Mouse (Mus musculus): ENCODE results near the gene Arv1.

Gene Arv1

GRCm38 (mm10) chr8:124721862-124722515, at the start of gene Arv1, which contains the start of gene Ttc13:
Arv1 (plus strand) TSS chr8:124722139.
Ttc13 (minus strand) TSS chr8:124721983.
- peak; percentile 97 for DNase-seq (ENCODE audit: low spot score)

DNA sequence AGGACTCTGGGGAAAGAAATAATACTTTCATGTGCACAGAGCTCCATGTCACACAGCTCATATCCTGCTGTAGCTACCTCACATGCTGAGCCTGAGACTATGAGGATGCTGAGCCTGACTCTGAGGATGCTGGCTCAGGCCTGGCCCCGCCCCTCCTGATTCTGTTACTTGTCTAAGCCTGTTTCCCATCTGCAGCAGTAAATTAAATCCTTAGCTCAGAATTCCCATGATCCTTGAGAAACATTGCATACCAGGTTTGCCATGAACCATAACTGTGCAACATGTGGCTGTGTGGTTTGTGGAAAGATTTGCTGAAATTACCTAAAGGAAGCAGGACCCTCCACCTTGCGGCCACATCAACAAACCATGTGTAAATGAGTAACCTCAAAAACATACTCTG, 49.6 kb upstream of the Arv1 start:
- DNase-seq (ENCODE audit: low spot score), result no peak

- no peak for DNase-seq (ENCODE audit: low spot score)
Observed at GRCm38 (mm10) chr8:124676661-124677060, 45.3 kb upstream of the Arv1 start.

- DNase-seq (ENCODE audit: low spot score), result no peak
Observed at GRCm38 (mm10) chr8:124677078-124677477, 44.9 kb upstream of the Arv1 start.

GRCm38 (mm10) chr8:124677486-124677885, 44.5 kb upstream of the Arv1 start:
- DNase-seq (ENCODE audit: low spot score), result peak; percentile 30

- DNase-seq (ENCODE audit: low spot score), result no peak
Observed at GRCm38 (mm10) chr8:124678246-124678645, 43.7 kb upstream of the Arv1 start.

DNA sequence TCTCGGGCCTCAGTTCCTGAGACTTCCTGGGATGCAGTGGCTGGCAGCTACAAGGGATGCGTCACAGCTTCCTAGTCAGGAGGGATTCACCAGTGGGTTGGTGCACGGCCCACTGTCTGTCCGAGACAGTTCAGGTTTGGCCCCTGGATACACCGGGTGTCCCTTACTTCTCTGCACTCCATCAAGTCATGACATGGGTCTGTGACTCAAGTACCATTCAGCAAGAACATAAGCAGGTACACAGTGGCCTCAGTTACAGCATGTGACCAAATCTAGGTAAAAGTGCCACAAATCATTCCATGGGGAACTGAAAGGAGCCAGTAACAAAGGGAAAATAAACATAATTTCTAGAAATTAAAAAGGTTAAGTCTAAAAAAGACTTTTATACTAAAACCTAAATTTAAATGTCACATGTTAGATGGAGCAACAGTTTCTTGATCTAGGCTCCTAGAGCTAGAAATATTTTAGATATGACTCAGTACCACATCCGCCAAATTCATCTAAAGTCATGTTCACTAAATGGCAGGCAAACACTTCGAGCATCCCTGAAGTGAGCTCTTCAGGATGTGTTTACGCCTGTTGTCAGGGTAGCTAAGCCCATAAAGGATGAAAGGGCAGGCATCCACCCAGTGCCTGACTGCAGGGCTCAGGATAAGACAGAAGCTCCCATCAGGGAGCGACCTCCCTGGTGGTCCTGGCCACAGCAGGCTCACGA, 40.7 kb upstream of the Arv1 start:
- no peak for DNase-seq (ENCODE audit: low spot score)

DNA sequence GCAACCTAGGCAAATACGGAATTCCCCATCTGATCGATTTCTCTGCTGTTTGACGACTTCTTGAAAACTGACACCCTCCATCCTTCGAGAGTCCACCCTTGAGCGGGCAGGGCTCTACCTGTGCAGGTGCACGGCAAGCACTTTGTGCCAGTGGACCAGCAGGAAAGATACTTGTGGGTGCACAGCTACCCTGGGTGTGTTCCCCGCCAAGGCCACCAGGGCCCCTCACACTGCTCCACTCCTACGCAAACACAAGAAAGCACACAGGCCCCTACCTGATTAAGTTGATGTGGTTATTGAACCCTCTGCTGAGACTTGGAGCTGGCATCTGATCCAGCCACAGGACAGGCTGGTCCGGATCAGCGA, 40.2 kb upstream of the Arv1 start:
- no peak for DNase-seq (ENCODE audit: low spot score)

- no peak for DNase-seq (ENCODE audit: low spot score)
Observed at GRCm38 (mm10) chr8:124682218-124682617, 39.7 kb upstream of the Arv1 start.

DNA sequence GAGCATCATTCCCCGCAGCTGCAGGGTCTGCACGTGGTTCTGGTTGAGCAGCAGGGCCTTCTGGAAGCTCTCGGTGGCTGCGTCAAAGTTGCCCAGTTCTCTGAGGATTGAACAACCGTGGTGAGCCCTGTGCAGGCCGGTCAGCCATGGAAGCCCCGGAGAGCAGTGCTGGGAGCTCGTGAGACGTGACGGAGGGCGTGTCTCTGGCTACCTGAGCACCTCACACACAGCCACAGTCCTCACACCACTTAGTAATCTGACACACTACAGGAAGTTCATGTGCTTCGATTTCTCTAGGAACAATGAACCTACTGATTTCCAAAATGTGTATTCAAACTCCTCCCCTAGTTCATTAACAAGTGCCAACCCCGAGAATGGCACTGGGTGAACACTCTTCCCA, 33.0 kb upstream of the Arv1 start:
- no peak for DNase-seq (ENCODE audit: low spot score)

DNA sequence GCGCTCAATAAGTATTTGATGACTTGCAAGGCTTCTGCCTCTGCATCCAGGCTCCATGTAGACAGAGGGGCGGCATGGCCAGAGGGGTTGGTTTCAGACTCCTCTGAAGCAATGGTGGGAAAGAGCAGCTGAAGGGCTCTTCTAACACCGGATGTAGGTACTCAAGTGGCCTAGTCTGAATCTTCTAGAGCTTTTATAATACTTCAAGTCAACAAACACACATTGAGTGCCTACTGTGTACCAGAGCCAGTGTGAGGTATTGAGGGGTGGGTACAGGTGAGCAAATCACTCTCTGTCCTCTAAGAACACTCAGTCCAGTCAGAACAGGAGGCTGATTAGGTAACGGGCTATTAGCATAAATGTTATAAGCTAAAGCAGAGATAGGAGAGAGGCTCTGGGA, 30.2 kb upstream of the Arv1 start:
- DNase-seq (ENCODE audit: low spot score), result no peak

- no peak for DNase-seq (ENCODE audit: low spot score)
Observed at GRCm38 (mm10) chr8:124695424-124696100, 26.4 kb upstream of the Arv1 start.

DNA sequence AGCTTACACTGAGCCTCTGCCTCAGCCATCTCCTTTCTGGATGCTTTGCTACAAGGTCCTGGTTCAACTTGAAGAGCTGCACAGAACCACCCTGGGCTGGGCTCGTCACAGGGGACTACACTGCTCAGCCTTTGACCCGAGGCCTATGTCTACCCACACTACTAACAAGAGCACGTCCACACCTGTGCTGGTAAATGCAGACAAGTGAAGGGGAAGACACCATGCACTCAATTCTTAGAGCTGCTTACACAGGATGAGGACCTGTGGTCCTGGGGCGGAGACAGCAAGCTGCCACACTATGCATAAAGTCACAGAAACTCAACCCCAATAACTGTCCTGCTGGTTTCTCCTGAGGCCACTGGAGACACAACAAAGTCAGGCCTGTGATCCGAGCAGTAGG, 21.7 kb upstream of the Arv1 start:
- no peak for DNase-seq (ENCODE audit: low spot score)

DNA sequence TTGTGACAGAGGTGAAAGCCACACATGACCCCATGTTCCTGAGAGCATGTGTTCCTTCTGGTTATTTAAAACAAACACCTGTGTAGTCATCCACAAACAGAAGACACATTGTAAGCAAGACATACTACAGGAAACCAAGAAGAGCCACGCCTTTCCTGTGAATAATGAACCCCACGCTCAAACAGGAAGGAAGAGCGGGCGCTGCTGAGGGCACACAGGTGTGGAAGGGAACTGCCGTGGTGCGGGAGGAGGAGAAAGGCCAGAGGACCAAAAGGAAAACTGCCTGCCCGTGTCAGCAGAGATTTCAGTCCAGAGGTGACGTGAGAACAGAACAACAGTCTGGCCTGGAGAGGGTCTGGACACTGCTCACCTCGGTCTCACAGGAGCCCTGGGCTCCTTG, 20.9 kb upstream of the Arv1 start:
- DNase-seq (ENCODE audit: low spot score), result peak; percentile 82

DNA sequence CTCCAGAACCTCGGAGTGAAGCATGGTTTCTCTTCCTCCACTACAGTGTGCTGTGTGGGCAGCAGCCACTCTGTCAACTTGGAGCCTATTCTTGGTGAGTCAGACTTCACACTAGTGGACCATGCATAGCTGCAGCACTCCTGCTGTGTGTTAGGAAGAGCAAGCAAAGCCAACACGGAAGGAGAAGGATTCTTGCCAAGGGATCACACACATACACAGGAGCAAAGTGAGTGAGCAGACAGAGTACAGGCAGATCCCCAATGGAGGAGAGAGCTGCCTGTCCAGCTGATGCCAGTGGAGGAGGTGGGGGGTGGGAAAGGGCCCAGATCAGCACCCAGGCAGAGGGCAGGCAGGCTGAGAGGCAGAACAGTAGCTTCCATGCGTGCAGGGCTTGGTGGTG, 19.8 kb upstream of the Arv1 start:
- no peak for DNase-seq (ENCODE audit: low spot score)

GRCm38 (mm10) chr8:124703526-124703925, 18.4 kb upstream of the Arv1 start:
- DNase-seq (ENCODE audit: low spot score), result peak; percentile 47

DNA sequence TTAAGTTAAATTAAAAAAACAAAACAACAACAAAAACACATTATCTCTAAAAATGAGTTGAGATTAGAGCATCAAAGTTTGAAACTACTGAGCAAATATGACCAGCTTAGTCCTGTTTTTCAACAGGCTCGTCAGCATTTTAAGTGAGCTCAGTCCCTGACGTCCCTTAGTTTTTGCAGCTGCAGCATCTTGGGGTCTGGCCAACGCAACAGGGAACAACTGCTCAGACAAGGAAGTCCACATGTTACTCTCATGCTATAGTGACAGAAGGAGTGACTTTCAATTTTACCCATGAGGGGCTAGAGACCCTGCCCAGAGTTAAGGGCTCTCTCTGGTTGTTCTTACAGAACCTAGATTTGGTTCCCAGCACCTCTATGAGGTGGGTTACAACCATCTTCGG, 17.6 kb upstream of the Arv1 start:
- DNase-seq (ENCODE audit: low spot score), result no peak

DNA sequence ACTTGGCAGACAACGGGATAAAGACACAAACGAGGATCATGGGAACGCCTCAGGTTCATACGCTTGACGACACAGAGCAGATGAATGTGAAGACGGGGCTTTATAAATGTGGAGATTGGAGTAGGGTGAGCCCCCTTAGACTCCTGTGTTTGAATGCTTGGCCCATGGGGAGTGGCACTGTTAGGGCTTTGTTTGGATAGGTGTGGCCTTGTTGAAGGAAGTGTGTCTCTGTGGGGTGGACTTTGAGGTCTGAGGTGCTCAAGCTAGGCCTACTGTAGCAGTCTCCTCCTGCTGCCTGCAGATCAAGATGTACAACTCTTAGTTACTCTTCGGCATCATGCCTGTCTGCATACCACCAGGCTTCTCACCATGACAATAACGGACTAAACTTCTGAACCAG, 16.1 kb upstream of the Arv1 start:
- peak; percentile 43 for DNase-seq (ENCODE audit: low spot score)

DNA sequence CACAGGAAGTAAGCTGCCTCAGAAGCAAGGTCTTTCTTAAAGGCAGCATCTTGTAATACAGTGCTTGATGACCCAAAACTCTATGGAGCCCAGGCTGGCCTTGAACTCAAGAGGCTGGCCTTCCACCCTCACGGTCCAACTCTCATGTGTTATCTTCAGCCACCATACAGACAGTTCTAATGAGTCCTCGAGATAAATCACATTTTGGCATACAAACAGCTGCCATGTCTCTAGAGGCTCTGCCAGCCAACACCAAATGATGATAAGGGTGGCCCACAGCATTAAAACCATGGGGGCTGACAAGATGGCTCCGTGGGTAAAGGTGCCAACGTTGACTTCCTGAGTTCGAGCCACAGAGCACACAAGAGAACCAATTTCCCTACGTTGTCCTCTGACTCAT, 8.7 kb upstream of the Arv1 start:
- no peak for DNase-seq (ENCODE audit: low spot score)

DNA sequence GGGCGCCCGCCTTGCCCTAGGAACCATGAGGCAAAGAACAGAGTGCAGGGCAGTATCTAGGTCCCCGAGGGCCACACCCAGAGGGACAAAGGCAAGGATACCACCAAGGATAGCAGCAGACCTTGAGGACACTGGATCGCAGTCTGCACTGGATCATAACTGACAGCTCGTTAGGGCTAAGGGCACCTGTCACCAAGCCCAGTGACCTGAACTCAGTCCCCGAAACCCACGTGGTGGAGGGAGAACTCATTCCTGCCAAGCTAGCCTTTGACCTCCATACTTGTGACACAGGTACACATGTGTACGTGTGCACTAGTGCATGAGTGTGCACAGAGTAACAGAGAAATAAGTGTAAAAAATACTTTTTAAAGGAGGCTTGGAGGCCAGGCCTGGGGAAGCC, 6.2 kb upstream of the Arv1 start:
- no peak for DNase-seq (ENCODE audit: low spot score)

- peak; percentile 34 for DNase-seq (ENCODE audit: low spot score)
Observed at GRCm38 (mm10) chr8:124720133-124720532, 1.8 kb upstream of the Arv1 start.

DNA sequence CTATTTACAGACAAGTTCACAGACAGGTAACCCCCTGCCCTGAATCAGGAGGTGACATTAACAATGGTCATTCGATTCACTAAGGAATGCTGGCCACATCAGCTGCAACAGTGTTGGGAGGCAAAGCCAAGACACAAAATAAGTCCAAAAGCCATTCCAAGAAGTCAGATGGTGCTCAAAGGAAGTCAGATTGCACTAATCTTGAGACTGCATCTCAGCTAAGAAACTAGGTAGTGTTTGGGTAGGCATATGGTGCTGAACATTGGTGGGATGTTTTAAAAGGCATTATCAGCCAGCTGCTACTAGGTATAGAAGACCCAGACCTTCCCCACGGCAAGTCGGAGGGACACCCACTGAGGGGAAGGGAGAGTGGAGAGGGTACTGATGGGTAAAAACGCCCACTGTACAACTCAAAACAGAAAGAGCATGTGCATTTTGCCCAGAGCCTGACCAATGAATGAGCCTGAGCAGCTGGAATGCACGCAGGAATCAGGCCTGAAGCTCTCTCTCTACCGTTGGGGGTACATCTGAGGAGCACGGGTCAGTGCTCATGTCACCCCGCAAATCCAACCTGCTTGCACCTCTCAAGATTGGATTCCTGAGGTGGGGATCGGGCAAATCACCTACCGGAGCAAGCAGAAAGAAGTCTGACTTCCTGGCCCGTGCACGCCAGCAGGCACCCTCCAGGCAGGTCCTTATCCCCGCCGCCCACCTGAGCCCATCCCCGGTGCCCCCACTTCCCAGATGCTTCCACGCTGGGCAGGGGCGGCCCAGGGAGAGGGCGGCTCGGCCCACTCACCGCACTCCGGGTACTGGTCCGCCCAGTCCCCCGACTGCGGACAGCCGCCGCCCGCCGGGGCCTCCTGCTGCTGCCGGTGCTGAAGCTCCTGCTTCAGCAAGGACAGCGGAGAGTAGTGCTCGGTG, 739 bp upstream of the Arv1 start:
- DNase-seq (ENCODE audit: low spot score), result no peak
